Mouse (Mus musculus) gastrocnemius, adult 8-10 months (tissue): ENCODE data around the gene Crxos. TPM values are rescaled to one million over a fixed set of nuclear protein-coding genes. Genes with fewer than 3 reads are reported as not detected.

Experiments
- total RNA-seq, 4 experiments: library from RNA; stranded (reverse); gene quantifications; 2 replicates each; pipeline ENCODE4 v1.2.4; 2022

Crxos gene
- total RNA-seq, 4 experiments from 2014 or later, result not detected

Other genes with a start within 250 kb of the Crxos start
- gene Obox3, start 242.7 kb upstream of the Crxos start, total RNA-seq, result not detected
- gene Obox5, start 132.5 kb upstream of the Crxos start, total RNA-seq, result not detected
- gene Obox6, start 42.9 kb upstream of the Crxos start, total RNA-seq, result not detected
- gene Crx, start 2.6 kb upstream of the Crxos start, total RNA-seq, result not detected
- gene Selenow, start 39.8 kb downstream of the Crxos start, total RNA-seq, result 1,000 to 10,000 TPM; 1,735 to 2,070 (median 1,829) TPM
- 10 to 100 TPM; 76.2 to 96.3 (median 82.3) TPM for gene Nop53, start 63.5 kb downstream of the Crxos start, total RNA-seq
- 10 to 100 TPM; 23.7 to 32.7 (median 28.2) TPM for gene Ehd2, start 85.0 kb downstream of the Crxos start, total RNA-seq
- gene Bicra, start 165.3 kb downstream of the Crxos start, total RNA-seq, result 1 to 10 TPM; 3.7 to 6.8 (median 5.6) TPM
- not detected for gene Zfp541, start 179.2 kb downstream of the Crxos start, total RNA-seq
- 100 to 1,000 TPM; 105 to 140 (median 115) TPM for gene Napa, start 215.8 kb downstream of the Crxos start, total RNA-seq
- 10 to 100 TPM; 10.7 to 13.4 (median 11.9) TPM for gene Kptn, start 237.3 kb downstream of the Crxos start, total RNA-seq
- under 1 TPM; 0.07 to 0.19 (median 0.13) TPM for gene Slc8a2, start 247.2 kb downstream of the Crxos start, total RNA-seq